Mouse (Mus musculus) testis, adult 2 months (tissue): ENCODE measurements around the gene Shroom2. TPM values are rescaled to one million over a fixed set of nuclear protein-coding genes. Genes with fewer than 3 reads are reported as not detected.

Experiments used
- H3K27ac ChIP-seq: fragments of 200-500 bp; 2 replicates; pipeline ENCODE4 v1.5.1; 2012; ENCODE audit warnings: low read depth, low read length; ENCODE audit not compliant: control insufficient read depth, insufficient read depth
- H3K27me3 ChIP-seq: fragments of 200-500 bp; 2 replicates; pipeline ENCODE4 v1.6.1; 2012; ENCODE audit warnings: mild to moderate bottlenecking, low read length, moderate library complexity; ENCODE audit not compliant: control insufficient read depth, insufficient read depth
- H3K36me3 ChIP-seq: fragments of 200-500 bp; 2 replicates; pipeline ENCODE4 v1.6.1; 2012; ENCODE audit warnings: mild to moderate bottlenecking, low read length; ENCODE audit not compliant: control insufficient read depth, insufficient read depth
- H3K4me1 ChIP-seq: fragments of 200-500 bp; 2 replicates; pipeline ENCODE4 v1.6.1; 2012; ENCODE audit warnings: low read length; ENCODE audit not compliant: control insufficient read depth, insufficient read depth
- H3K4me3 ChIP-seq: fragments of 200-500 bp; 2 replicates; pipeline ENCODE4 v1.5.1; 2012; ENCODE audit warnings: low read depth, mild to moderate bottlenecking, low read length, moderate library complexity, mixed read lengths; ENCODE audit not compliant: control insufficient read depth
- CTCF ChIP-seq: fragments of 200-500 bp; IDR thresholded peaks from 2 replicates; pipeline ENCODE4 v1.5.1; 2012; ENCODE audit warnings: low read depth, mild to moderate bottlenecking, inconsistent platforms, low read length, moderate library complexity; ENCODE audit not compliant: control insufficient read depth, insufficient read depth, insufficient replicate concordance
- POLR2A ChIP-seq: fragments of 200-500 bp; IDR thresholded peaks from 2 replicates; pipeline ENCODE4 v1.6.1; 2012; ENCODE audit warnings: low read depth, mild to moderate bottlenecking, inconsistent platforms, low read length, moderate library complexity; ENCODE audit not compliant: control insufficient read depth
- polyA plus RNA-seq: library from polyadenylated mRNA; depleted of rRNA; stranded (reverse); fragments of >200 nt; gene quantifications from 2 replicates; pipeline ENCODE4 v1.2.3, GENCODE M21; 2012; rRNA removed

Gene Shroom2
- 0.87 and 0.90 TPM in 2 replicates for polyA plus RNA-seq

- TF ChIP-seq POLR2A (no peak), CTCF (no peak)
- peak within 1 kb of the TSS; percentile 85 for H3K4me3 ChIP-seq
- H3K27me3 ChIP-seq = no peaks in the 10 kb centered on the region
- peak within 1 kb of the TSS; percentile 21; the same call in 1 of the 2 replicates for H3K27ac ChIP-seq
- H3K4me1 ChIP-seq = no peaks in the 10 kb centered on the region
- H3K36me3 ChIP-seq = no peaks in the 10 kb centered on the region
Observed at GRCm38 (mm10) chrX:152768891-152769599, at the start of gene Shroom2. Shroom2 (minus strand) TSS chrX:152769465.

GRCm38 (mm10) chrX:152818996-152819395 lies 49.7 kb upstream of the Shroom2 start:
- Histone ChIP-seq H3K36me3 (no peaks in the 10 kb centered on the region), H3K4me1 (no peaks in the 10 kb centered on the region), H3K27ac (no peak overlapping the region), H3K27me3 (no peaks in the 10 kb centered on the region), H3K4me3 (no peak overlapping the region)
- TF ChIP-seq CTCF (no peak), POLR2A (no peak)

- no peaks in the 10 kb centered on the region for H3K36me3 ChIP-seq
- H3K4me1 ChIP-seq = no peaks in the 10 kb centered on the region
- H3K27me3 ChIP-seq = no peaks in the 10 kb centered on the region
- no peak overlapping the region for H3K27ac ChIP-seq
- H3K4me3 ChIP-seq = no peak overlapping the region
- no peak for TF ChIP-seq CTCF
- TF ChIP-seq POLR2A = no peak
Observed at GRCm38 (mm10) chrX:152813339-152813738, 44.1 kb upstream of the Shroom2 start.

DNA sequence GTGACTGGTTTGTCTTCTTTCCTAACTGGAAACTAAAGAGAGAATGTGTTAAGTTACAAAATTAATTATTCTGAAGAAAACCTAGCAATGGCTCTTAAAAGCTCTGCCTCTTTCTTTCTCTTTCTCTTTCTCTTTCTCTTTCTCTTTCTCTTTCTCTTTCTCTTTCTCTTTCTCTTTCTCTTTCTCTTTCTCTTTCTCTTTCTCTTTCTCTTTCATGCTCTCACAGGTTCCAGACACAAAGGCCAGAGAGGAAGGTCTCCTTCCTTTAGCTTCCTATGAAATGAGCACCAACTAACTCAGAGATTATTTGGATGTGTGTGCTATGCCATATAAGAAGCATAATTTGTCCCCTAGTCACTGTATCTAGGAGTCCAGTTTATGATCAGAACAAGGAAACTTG lies 36.1 kb upstream of the Shroom2 start:
- H3K4me3 ChIP-seq = no peak overlapping the region
- TF ChIP-seq CTCF (no peak), POLR2A (no peak)
- no peaks in the 10 kb centered on the region for H3K36me3 ChIP-seq
- no peaks in the 10 kb centered on the region for H3K27me3 ChIP-seq
- no peak overlapping the region for H3K27ac ChIP-seq
- H3K4me1 ChIP-seq = no peaks in the 10 kb centered on the region

GRCm38 (mm10) chrX:152788611-152789010 lies 19.3 kb upstream of the Shroom2 start:
- no peak for TF ChIP-seq CTCF
- no peak for TF ChIP-seq POLR2A
- no peaks in the 10 kb centered on the region for H3K4me1 ChIP-seq
- H3K4me3 ChIP-seq = no peak overlapping the region
- no peaks in the 10 kb centered on the region for H3K36me3 ChIP-seq
- H3K27ac ChIP-seq = no peak overlapping the region
- no peaks in the 10 kb centered on the region for H3K27me3 ChIP-seq

GRCm38 (mm10) chrX:152788129-152788528 lies 18.9 kb upstream of the Shroom2 start:
- no peaks in the 10 kb centered on the region for H3K4me1 ChIP-seq
- H3K27me3 ChIP-seq = no peaks in the 10 kb centered on the region
- H3K4me3 ChIP-seq = no peak overlapping the region
- no peak overlapping the region for H3K27ac ChIP-seq
- no peaks in the 10 kb centered on the region for H3K36me3 ChIP-seq
- TF ChIP-seq CTCF = no peak

DNA sequence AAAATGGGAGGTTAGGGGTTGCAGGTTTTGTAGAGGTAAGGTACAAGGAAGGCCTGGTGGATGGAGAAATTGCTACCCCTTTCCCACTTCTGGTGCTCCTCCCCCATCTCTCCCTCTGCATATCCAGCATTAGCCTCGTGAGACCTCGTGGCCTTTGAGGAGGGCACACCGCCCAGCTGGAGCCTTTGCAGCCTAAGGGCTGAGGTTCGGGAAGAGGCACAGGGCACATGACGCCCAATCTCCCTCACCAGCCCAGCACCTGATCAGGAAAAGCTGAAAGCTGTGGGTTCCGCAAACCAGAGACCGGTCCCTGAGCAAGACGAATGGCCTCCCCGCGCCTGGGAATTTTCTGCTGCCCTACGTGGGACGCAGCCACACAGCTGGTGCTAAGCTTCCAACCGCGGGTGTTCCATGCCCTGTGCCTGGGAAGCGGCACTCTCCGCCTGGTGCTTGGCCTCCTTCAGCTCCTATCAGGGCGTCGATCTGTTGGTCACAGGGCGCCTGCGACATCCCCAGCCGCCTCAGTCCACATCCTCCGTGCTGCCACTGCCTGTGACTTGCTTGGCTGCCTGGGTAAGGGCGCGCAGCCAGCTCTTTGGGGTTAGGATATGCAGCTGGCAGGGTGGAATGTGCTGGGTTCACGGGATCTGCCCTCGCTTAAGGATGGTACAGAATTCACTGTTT lies 12.6 kb upstream of the Shroom2 start, which contains the start of gene Gpr143:
Gpr143 (plus strand) TSS at position 202 of the 684 bp plus-strand sequence.
- peak within 1 kb of the TSS; percentile 36 for H3K4me3 ChIP-seq
- no peak within 1 kb of the TSS for H3K27ac ChIP-seq
- H3K27me3 ChIP-seq = no peaks in the 10 kb centered on the region
- TF ChIP-seq CTCF (no peak), POLR2A (no peak)
- no peaks in the 10 kb centered on the region for H3K36me3 ChIP-seq
- peaks cover 8% of the 10 kb centered on the region for H3K4me1 ChIP-seq
